Mouse (Mus musculus) kidney, postnatal 0 days (tissue): ENCODE data around the gene Gm3636. TPM values are rescaled to one million over a fixed set of nuclear protein-coding genes. Genes with fewer than 3 reads are reported as not detected.
"Not testable (repeated sequence)": the region's sequence is repeated elsewhere in the genome, so short reads cannot be mapped to it uniquely, and the experiment has no call there.

Experiments
- ATAC-seq: fragments of 200-750 bp; cut with Nextera tagmentation; replicated peaks from 2 replicates; pipeline ENCODE4 v1.8.0; 2017; ENCODE audit warnings: low read depth, moderate number of reproducible peaks, moderate TSS enrichment, moderate library complexity; ENCODE audit not compliant: low FRiP score
- DNase-seq: peaks from one replicate; pipeline ENCODE4 v3.0.0-alpha.2; 2016; ENCODE audit warnings: low spot score
- H3K27ac ChIP-seq: fragments of 300-500 bp; sonication (generic); 2 replicates; pipeline ENCODE4 v1.5.1; 2014; ENCODE audit warnings: mild to moderate bottlenecking
- H3K27me3 ChIP-seq: fragments of 300-500 bp; sonication (generic); 2 replicates; pipeline ENCODE4 v1.6.1; 2014; ENCODE audit warnings: low read length, mixed read lengths; ENCODE audit not compliant: insufficient read depth
- H3K36me3 ChIP-seq: fragments of 300-500 bp; sonication (generic); 2 replicates; pipeline ENCODE4 v1.6.1; 2014; ENCODE audit warnings: low read length, mixed read lengths; ENCODE audit not compliant: insufficient read depth
- H3K4me1 ChIP-seq: fragments of 300-500 bp; sonication (generic); replicated peaks from 2 replicates; pipeline ENCODE4 v1.6.1; 2014; ENCODE audit warnings: antibody characterized with exemption, low read length, mixed read lengths; ENCODE audit not compliant: insufficient read depth
- H3K4me2 ChIP-seq: fragments of 300-500 bp; sonication (generic); 2 replicates; pipeline ENCODE4 v1.6.1; 2014; ENCODE audit warnings: mild to moderate bottlenecking, low read length, moderate library complexity, mixed read lengths
- H3K4me3 ChIP-seq: fragments of 300-500 bp; sonication (generic); replicated peaks from 2 replicates; pipeline ENCODE4 v1.5.1; 2014; ENCODE audit warnings: low read depth, low read length
- H3K9ac ChIP-seq: fragments of 300-500 bp; sonication (generic); 2 replicates; pipeline ENCODE4 v1.6.1; 2014; ENCODE audit warnings: low read depth, low read length
- H3K9me3 ChIP-seq: fragments of 300-500 bp; sonication (generic); replicated peaks from 2 replicates; pipeline ENCODE4 v1.6.1; 2016; ENCODE audit warnings: low read length, inconsistent platforms, mixed read lengths
- CTCF ChIP-seq: IDR thresholded peaks from 2 replicates; pipeline ENCODE4 v1.5.1; 2016; ENCODE audit warnings: antibody characterized with exemption, low read depth, mild to moderate bottlenecking, moderate library complexity
- WGBS: fragments of 180-500 bp; shearing (Covaris S2); extraction: QIAGEN DNeasy Blood & Tissue Kit; methylation state at CpG from one replicate; pipeline ENCODE4 v1.1.7; 2014; 5-methylcytosine and 5-hydroxymethylcytosine counted together
- polyA plus RNA-seq: library from polyadenylated mRNA; unstranded; fragments of >200 nt; fragmentation: Nextera tagmentation; extraction: Ambion mirVana; gene quantifications from 2 replicates; pipeline ENCODE4 v1.2.1, GENCODE M21; 2015

The Gm3636 gene
- polyA plus RNA-seq = 1.9 and 2.6 TPM in 2 replicates

DNA sequence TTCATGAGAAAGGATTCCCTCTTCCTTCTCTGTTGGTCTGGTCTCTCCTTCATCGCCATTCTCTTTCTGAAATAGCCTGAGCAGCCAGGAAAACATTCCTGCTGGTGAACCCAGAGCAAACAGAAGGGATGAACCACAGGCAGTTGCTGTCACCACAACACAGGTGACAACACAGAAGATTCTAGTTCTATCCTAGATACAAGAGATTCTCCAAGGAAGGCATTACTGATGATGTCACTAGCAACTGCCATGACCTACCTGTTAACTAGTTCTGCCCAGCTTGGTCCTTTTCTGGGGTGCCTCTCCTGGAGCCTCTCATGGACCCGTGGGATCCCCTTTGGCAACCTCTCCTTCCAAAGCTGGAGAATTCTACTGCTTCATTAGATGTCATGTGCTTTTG is at the start of gene Gm3636:
Gene Gm3636 (minus strand): TSS at position 101 of the 400 bp plus-strand sequence.
- H3K4me2 ChIP-seq, DNase-seq, H3K9me3 ChIP-seq, H3K4me3 ChIP-seq, H3K36me3 ChIP-seq, H3K9ac ChIP-seq, H3K27ac ChIP-seq, H3K4me1 ChIP-seq, ATAC-seq, H3K27me3 ChIP-seq: not testable (repeated sequence)
- no CpG with 5 or more reads among the region's 2 CpGs for WGBS

DNA sequence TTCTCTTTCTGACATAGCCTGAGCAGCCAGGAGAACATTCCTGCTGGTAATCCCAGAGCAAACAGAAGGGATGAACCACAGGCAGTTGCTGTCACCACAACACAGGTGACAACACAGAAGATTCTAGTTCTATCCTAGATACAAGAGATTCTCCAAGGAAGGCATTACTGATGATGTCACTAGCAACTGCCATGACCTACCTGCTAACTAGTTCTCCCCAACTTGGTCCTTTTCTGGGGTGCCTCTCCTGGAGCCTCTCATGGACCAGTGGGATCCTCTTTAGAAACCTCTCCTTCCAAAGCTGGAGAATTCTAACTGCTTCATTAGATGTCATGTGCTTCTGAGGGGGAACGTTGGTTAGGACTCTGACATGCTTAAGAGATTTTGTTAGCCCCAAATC is 32.2 kb upstream of the Gm3636 start, which contains the start of gene Gm8362:
Gene Gm8362 (minus strand): TSS at position 101 of the 400 bp plus-strand sequence.
- not testable (repeated sequence) for H3K4me2 ChIP-seq, H3K9me3 ChIP-seq, ATAC-seq, H3K4me1 ChIP-seq, H3K27me3 ChIP-seq, H3K27ac ChIP-seq, H3K4me3 ChIP-seq, H3K9ac ChIP-seq, H3K36me3 ChIP-seq, DNase-seq
- WGBS = 40% methylated on average over 1 of the region's 1 CpGs

DNA sequence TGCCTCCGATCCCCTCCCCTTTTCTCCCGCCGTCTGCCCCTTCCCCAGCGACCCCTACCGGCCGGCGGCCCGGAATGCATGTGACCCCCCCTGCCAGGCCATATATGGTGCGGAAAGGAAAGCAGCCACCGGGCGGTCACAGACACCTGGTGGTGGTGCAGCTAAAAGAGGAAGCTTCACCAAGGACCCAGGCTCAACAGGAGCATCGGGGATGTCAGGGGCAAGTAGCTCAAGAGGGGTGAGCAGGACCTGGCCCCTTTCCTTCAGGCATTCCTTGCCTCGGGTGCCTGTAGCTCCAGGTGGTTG is 15.1 kb upstream of the Gm3636 start:
- not testable (repeated sequence) for ATAC-seq, H3K9ac ChIP-seq, H3K36me3 ChIP-seq, H3K4me2 ChIP-seq, DNase-seq, H3K4me1 ChIP-seq, H3K9me3 ChIP-seq, H3K27me3 ChIP-seq, H3K27ac ChIP-seq
- H3K4me3 ChIP-seq = peak overlapping the region; percentile 29; the same call in 1 of the 2 replicates
- WGBS = 2% methylated on average over 4 of the region's 13 CpGs
- peak; percentile 39; the same call in 1 of the 2 replicates for TF ChIP-seq CTCF

- H3K36me3 ChIP-seq, H3K27me3 ChIP-seq, H3K9ac ChIP-seq, H3K9me3 ChIP-seq, H3K4me1 ChIP-seq, H3K27ac ChIP-seq, ATAC-seq: not testable (repeated sequence)
- DNase-seq = peak; percentile 0
- under 1% methylated on average over 30 of the region's 67 CpGs for WGBS
- Histone ChIP-seq H3K4me2 (peak overlapping the region; percentile 45), H3K4me3 (peak overlapping the region; percentile 29; the same call in 1 of the 2 replicates)
These were observed 14.5 kb upstream of the Gm3636 start for GRCm38 (mm10) chr14:6756384-6757230.

- not testable (repeated sequence) for H3K27ac ChIP-seq, H3K9ac ChIP-seq, DNase-seq, ATAC-seq, H3K4me3 ChIP-seq, H3K9me3 ChIP-seq, H3K4me1 ChIP-seq, H3K36me3 ChIP-seq, H3K4me2 ChIP-seq, H3K27me3 ChIP-seq
- WGBS = no CpG with 5 or more reads among the region's 2 CpGs
These were observed 22.0 kb downstream of the Gm3636 start, which contains the start of gene Gm8050 for GRCm38 (mm10) chr14:6720151-6720550. Gene Gm8050, minus strand, starts transcription at chr14:6720251.

Other genes starting within 250 kb of the Gm3636 start
- gene Gm8356, start 205.0 kb downstream of the Gm3636 start, polyA plus RNA-seq = not detected in 2 replicates
- 0.11 TPM in 1 of 2 replicates, not detected in the other for gene Gm3629, start 151.7 kb downstream of the Gm3636 start, polyA plus RNA-seq
- gene Gm3460, start 119.9 kb downstream of the Gm3636 start, polyA plus RNA-seq = not detected in 2 replicates
- gene Gm10251, start 58.2 kb downstream of the Gm3636 start, polyA plus RNA-seq = not detected in 2 replicates
- not detected in 2 replicates for gene Gm8050, start 22.1 kb downstream of the Gm3636 start, polyA plus RNA-seq
- gene Gm8362, start 32.1 kb upstream of the Gm3636 start, polyA plus RNA-seq = not detected in 2 replicates
- not detected in 2 replicates for gene Gm3642, start 98.0 kb upstream of the Gm3636 start, polyA plus RNA-seq
- gene Gm3667, start 147.6 kb upstream of the Gm3636 start, polyA plus RNA-seq = 0.08 and 0.51 TPM in 2 replicates
- not detected in 2 replicates for gene Gm6356, start 231.5 kb upstream of the Gm3636 start, polyA plus RNA-seq